Mouse (Mus musculus): Measurements from ENCODE around the gene Fxr2. TPM values are rescaled to one million over a fixed set of nuclear protein-coding genes. Genes with fewer than 3 reads are reported as not detected.
"Not testable (repeated sequence)": the region's sequence is repeated elsewhere in the genome, so short reads cannot be mapped to it uniquely, and the experiment has no call there.

Fxr2 gene
- total RNA-seq, 2 experiments from 2014 or later, result 18.0 to 44.2 TPM

DNA sequence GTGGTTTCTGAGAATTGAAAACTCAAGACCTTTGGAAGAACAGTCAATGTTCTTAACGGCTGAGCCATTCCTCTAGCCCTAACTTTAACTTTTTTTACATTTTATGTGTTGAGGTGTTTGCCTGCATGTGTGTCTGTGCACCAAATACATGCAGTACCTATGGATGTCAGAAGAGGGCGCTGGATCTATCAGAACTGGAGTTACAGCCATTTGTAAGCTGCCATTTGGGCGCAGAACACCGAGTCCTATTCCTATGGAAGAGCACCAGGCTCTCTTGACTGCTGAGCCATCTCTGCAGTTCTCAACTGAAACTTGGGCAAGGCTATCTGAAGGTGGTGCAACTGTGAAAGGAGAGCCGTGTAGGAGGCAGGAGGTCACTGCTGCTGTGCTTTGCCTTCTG is 65.8 kb downstream of the Fxr2 start:
- ATAC-seq (replicated peaks; ENCODE audit: low FRiP score, poor library complexity, severe bottlenecking), result no peak

- ATAC-seq (replicated peaks; ENCODE audit: low FRiP score, poor library complexity, severe bottlenecking), result no peak
These were observed 66.8 kb downstream of the Fxr2 start for GRCm38 (mm10) chr11:69699595-69699994.

DNA sequence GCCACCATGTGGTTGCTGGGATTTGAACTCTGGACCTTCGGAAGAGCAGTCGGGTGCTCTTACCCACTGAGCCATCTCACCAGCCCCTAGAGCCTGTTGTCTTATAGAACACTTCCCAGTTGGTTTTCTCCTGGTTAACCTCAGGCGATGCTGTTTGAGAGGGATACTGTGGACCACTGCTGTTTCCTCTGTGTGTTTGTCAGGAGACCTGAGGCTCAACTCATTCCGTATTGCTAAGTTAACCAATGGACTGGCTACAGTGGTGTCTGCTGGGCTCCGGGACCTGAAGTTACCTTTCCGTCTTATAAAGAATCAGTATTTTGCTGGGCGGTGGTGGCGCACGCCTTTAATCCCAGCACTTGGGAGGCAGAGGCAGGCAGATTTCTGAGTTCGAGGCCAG is 70.1 kb downstream of the Fxr2 start:
- ATAC-seq (replicated peaks; ENCODE audit: low FRiP score, poor library complexity, severe bottlenecking), result not testable (repeated sequence)

Other genes starting within 250 kb of the Fxr2 start
Only the 30 nearest of the 34 such genes appear.
- not detected in 2 replicates for gene Tmem88, start 234.8 kb upstream of the Fxr2 start, total RNA-seq (2015; ENCODE audit: low replicate concordance)
- not detected in 2 replicates for gene Tmem88, start 234.8 kb upstream of the Fxr2 start, total RNA-seq (2017; ENCODE audit: low replicate concordance)
- 6.5 and 11.7 TPM in 2 replicates for gene Kdm6b, start 219.3 kb upstream of the Fxr2 start, total RNA-seq (2015; ENCODE audit: low replicate concordance)
- 0.64 and 1.2 TPM in 2 replicates for gene Kdm6b, start 219.3 kb upstream of the Fxr2 start, total RNA-seq (2017; ENCODE audit: low replicate concordance)
- not detected in 2 replicates for gene Dnah2, start 83.9 kb upstream of the Fxr2 start, total RNA-seq (2015; ENCODE audit: low replicate concordance)
- gene Dnah2, start 83.9 kb upstream of the Fxr2 start, total RNA-seq (2017; ENCODE audit: low replicate concordance), result 0.13 TPM in 1 of 2 replicates, not detected in the other
- 2.5 and 2.9 TPM in 2 replicates for gene Efnb3, start 72.8 kb upstream of the Fxr2 start, total RNA-seq (2015; ENCODE audit: low replicate concordance)
- gene Efnb3, start 72.8 kb upstream of the Fxr2 start, total RNA-seq (2017; ENCODE audit: low replicate concordance), result 0.77 and 1.1 TPM in 2 replicates
- 13.8 and 48.3 TPM in 2 replicates for gene Wrap53, start 52.7 kb upstream of the Fxr2 start, total RNA-seq (2015; ENCODE audit: low replicate concordance)
- gene Wrap53, start 52.7 kb upstream of the Fxr2 start, total RNA-seq (2017; ENCODE audit: low replicate concordance), result 13.5 and 18.4 TPM in 2 replicates
- 38.2 and 75.9 TPM in 2 replicates for gene Trp53, start 52.6 kb upstream of the Fxr2 start, total RNA-seq (2015; ENCODE audit: low replicate concordance)
- gene Trp53, start 52.6 kb upstream of the Fxr2 start, total RNA-seq (2017; ENCODE audit: low replicate concordance), result 12.2 TPM in 2 replicates
- gene Atp1b2, start 27.0 kb upstream of the Fxr2 start, total RNA-seq (2015; ENCODE audit: low replicate concordance), result 20.9 and 36.5 TPM in 2 replicates
- gene Atp1b2, start 27.0 kb upstream of the Fxr2 start, total RNA-seq (2017; ENCODE audit: low replicate concordance), result 3.5 and 4.5 TPM in 2 replicates
- not detected in 2 replicates for gene Shbg, start 15.1 kb upstream of the Fxr2 start, total RNA-seq (2015; ENCODE audit: low replicate concordance)
- not detected in 2 replicates for gene Shbg, start 15.1 kb upstream of the Fxr2 start, total RNA-seq (2017; ENCODE audit: low replicate concordance)
- not detected in 2 replicates for gene Sat2, start 11.0 kb upstream of the Fxr2 start, total RNA-seq (2015; ENCODE audit: low replicate concordance)
- gene Sat2, start 11.0 kb upstream of the Fxr2 start, total RNA-seq (2017; ENCODE audit: low replicate concordance), result not detected in 2 replicates
- gene Sox15, start 22.3 kb downstream of the Fxr2 start, total RNA-seq (2015; ENCODE audit: low replicate concordance), result not detected in 2 replicates
- gene Sox15, start 22.3 kb downstream of the Fxr2 start, total RNA-seq (2017; ENCODE audit: low replicate concordance), result not detected in 2 replicates
- 12.2 and 16.2 TPM in 2 replicates for gene Mpdu1, start 29.7 kb downstream of the Fxr2 start, total RNA-seq (2015; ENCODE audit: low replicate concordance)
- 17.7 and 28.4 TPM in 2 replicates for gene Mpdu1, start 29.7 kb downstream of the Fxr2 start, total RNA-seq (2017; ENCODE audit: low replicate concordance)
- 65.0 and 66.7 TPM in 2 replicates for gene Cd68, start 33.2 kb downstream of the Fxr2 start, total RNA-seq (2015; ENCODE audit: low replicate concordance)
- 39.1 and 47.7 TPM in 2 replicates for gene Cd68, start 33.2 kb downstream of the Fxr2 start, total RNA-seq (2017; ENCODE audit: low replicate concordance)
- 233 and 247 TPM in 2 replicates for gene Eif4a1, start 39.4 kb downstream of the Fxr2 start, total RNA-seq (2015; ENCODE audit: low replicate concordance)
- gene Eif4a1, start 39.4 kb downstream of the Fxr2 start, total RNA-seq (2017; ENCODE audit: low replicate concordance), result 229 and 230 TPM in 2 replicates
- 32.3 and 41.8 TPM in 2 replicates for gene Senp3, start 49.1 kb downstream of the Fxr2 start, total RNA-seq (2015; ENCODE audit: low replicate concordance)
- 24.8 and 43.4 TPM in 2 replicates for gene Senp3, start 49.1 kb downstream of the Fxr2 start, total RNA-seq (2017; ENCODE audit: low replicate concordance)
- gene Tnfsf13, start 52.8 kb downstream of the Fxr2 start, total RNA-seq (2015; ENCODE audit: low replicate concordance), result 3.2 TPM in 1 of 2 replicates, not detected in the other
- gene Tnfsf13, start 52.8 kb downstream of the Fxr2 start, total RNA-seq (2017; ENCODE audit: low replicate concordance), result 4.1 TPM in 1 of 2 replicates, not detected in the other
- 1.3 and 7.2 TPM in 2 replicates for gene Tnfsf12, start 62.9 kb downstream of the Fxr2 start, total RNA-seq (2015; ENCODE audit: low replicate concordance)
- gene Tnfsf12, start 62.9 kb downstream of the Fxr2 start, total RNA-seq (2017; ENCODE audit: low replicate concordance), result not detected in 2 replicates
- gene Tnfsfm13, start 63.1 kb downstream of the Fxr2 start, total RNA-seq (2015; ENCODE audit: low replicate concordance), result 1.8 TPM in 1 of 2 replicates, not detected in the other
- 6.4 and 9.4 TPM in 2 replicates for gene Tnfsfm13, start 63.1 kb downstream of the Fxr2 start, total RNA-seq (2017; ENCODE audit: low replicate concordance)
- 124 and 145 TPM in 2 replicates for gene Polr2a, start 125.6 kb downstream of the Fxr2 start, total RNA-seq (2015; ENCODE audit: low replicate concordance)
- gene Polr2a, start 125.6 kb downstream of the Fxr2 start, total RNA-seq (2017; ENCODE audit: low replicate concordance), result 131 and 162 TPM in 2 replicates
- gene Slc35g3, start 129.0 kb downstream of the Fxr2 start, total RNA-seq (2015; ENCODE audit: low replicate concordance), result not detected in 2 replicates
- gene Slc35g3, start 129.0 kb downstream of the Fxr2 start, total RNA-seq (2017; ENCODE audit: low replicate concordance), result not detected in 2 replicates
- 2.9 and 3.8 TPM in 2 replicates for gene Zbtb4, start 132.9 kb downstream of the Fxr2 start, total RNA-seq (2015; ENCODE audit: low replicate concordance)
- 0.77 and 3.0 TPM in 2 replicates for gene Zbtb4, start 132.9 kb downstream of the Fxr2 start, total RNA-seq (2017; ENCODE audit: low replicate concordance)
- gene Chrnb1, start 163.0 kb downstream of the Fxr2 start, total RNA-seq (2015; ENCODE audit: low replicate concordance), result not detected in 2 replicates
- 0.77 TPM in 1 of 2 replicates, not detected in the other for gene Chrnb1, start 163.0 kb downstream of the Fxr2 start, total RNA-seq (2017; ENCODE audit: low replicate concordance)
- not detected in 2 replicates for gene Fgf11, start 168.9 kb downstream of the Fxr2 start, total RNA-seq (2015; ENCODE audit: low replicate concordance)
- not detected in 2 replicates for gene Fgf11, start 168.9 kb downstream of the Fxr2 start, total RNA-seq (2017; ENCODE audit: low replicate concordance)
- gene Tmem102, start 172.6 kb downstream of the Fxr2 start, total RNA-seq (2015; ENCODE audit: low replicate concordance), result not detected in 2 replicates
- gene Tmem102, start 172.6 kb downstream of the Fxr2 start, total RNA-seq (2017; ENCODE audit: low replicate concordance), result not detected in 2 replicates
- gene Gm39566, start 182.3 kb downstream of the Fxr2 start, total RNA-seq (2015; ENCODE audit: low replicate concordance), result not detected in 2 replicates
- not detected in 2 replicates for gene Gm39566, start 182.3 kb downstream of the Fxr2 start, total RNA-seq (2017; ENCODE audit: low replicate concordance)
- gene Spem2, start 185.5 kb downstream of the Fxr2 start, total RNA-seq (2015; ENCODE audit: low replicate concordance), result not detected in 2 replicates
- gene Spem2, start 185.5 kb downstream of the Fxr2 start, total RNA-seq (2017; ENCODE audit: low replicate concordance), result not detected in 2 replicates
- gene Spem1, start 189.2 kb downstream of the Fxr2 start, total RNA-seq (2015; ENCODE audit: low replicate concordance), result not detected in 2 replicates
- gene Spem1, start 189.2 kb downstream of the Fxr2 start, total RNA-seq (2017; ENCODE audit: low replicate concordance), result not detected in 2 replicates
- 0.72 and 0.84 TPM in 2 replicates for gene Nlgn2, start 204.8 kb downstream of the Fxr2 start, total RNA-seq (2015; ENCODE audit: low replicate concordance)
- 0.08 and 0.26 TPM in 2 replicates for gene Nlgn2, start 204.8 kb downstream of the Fxr2 start, total RNA-seq (2017; ENCODE audit: low replicate concordance)
- gene Tmem256, start 205.5 kb downstream of the Fxr2 start, total RNA-seq (2015; ENCODE audit: low replicate concordance), result 258 and 276 TPM in 2 replicates
- 123 and 303 TPM in 2 replicates for gene Tmem256, start 205.5 kb downstream of the Fxr2 start, total RNA-seq (2017; ENCODE audit: low replicate concordance)
- gene Plscr3, start 213.4 kb downstream of the Fxr2 start, total RNA-seq (2015; ENCODE audit: low replicate concordance), result 24.9 and 26.0 TPM in 2 replicates
- 15.1 and 27.7 TPM in 2 replicates for gene Plscr3, start 213.4 kb downstream of the Fxr2 start, total RNA-seq (2017; ENCODE audit: low replicate concordance)
- gene Tnk1, start 225.7 kb downstream of the Fxr2 start, total RNA-seq (2015; ENCODE audit: low replicate concordance), result 5.9 and 6.8 TPM in 2 replicates
- gene Tnk1, start 225.7 kb downstream of the Fxr2 start, total RNA-seq (2017; ENCODE audit: low replicate concordance), result 7.3 and 8.1 TPM in 2 replicates